Mouse (Mus musculus) heart, postnatal 0 days (tissue): ENCODE results near the gene Tfap4. TPM values are rescaled to one million over a fixed set of nuclear protein-coding genes. Genes with fewer than 3 reads are reported as not detected.

Experiments used
- ATAC-seq: fragments of 200-750 bp; cut with Nextera tagmentation; 2 replicates; pipeline ENCODE4 v1.8.0; 2017; ENCODE audit warnings: low read depth, moderate number of reproducible peaks, moderate library complexity; ENCODE audit not compliant: insufficient read depth
- DNase-seq: peaks from one replicate; pipeline ENCODE4 v3.0.0-alpha.2; 2016; ENCODE audit warnings: low spot score
- H3K27ac ChIP-seq: fragments of 300-500 bp; sonication (generic); 2 replicates; pipeline ENCODE4 v1.5.1; 2014; ENCODE audit warnings: low read depth, mild to moderate bottlenecking
- H3K27me3 ChIP-seq: fragments of 300-500 bp; sonication (generic); 2 replicates; pipeline ENCODE4 v1.6.1; 2014; ENCODE audit warnings: low read length, mixed read lengths; ENCODE audit not compliant: control insufficient read depth, insufficient read depth
- H3K36me3 ChIP-seq: fragments of 300-500 bp; sonication (generic); replicated peaks from 2 replicates; pipeline ENCODE4 v1.6.1; 2014; ENCODE audit warnings: low read length, mixed read lengths; ENCODE audit not compliant: control insufficient read depth, insufficient read depth
- H3K4me1 ChIP-seq: fragments of 300-500 bp; sonication (generic); 2 replicates; pipeline ENCODE4 v1.6.1; 2014; ENCODE audit warnings: antibody characterized with exemption; ENCODE audit not compliant: control insufficient read depth, insufficient read depth
- H3K4me2 ChIP-seq: fragments of 300-500 bp; sonication (generic); 2 replicates; pipeline ENCODE4 v1.6.1; 2014; ENCODE audit warnings: low read depth, mild to moderate bottlenecking, low read length, moderate library complexity
- H3K4me3 ChIP-seq: fragments of 300-500 bp; sonication (generic); 2 replicates; pipeline ENCODE4 v1.5.1; 2014; ENCODE audit warnings: low read depth, low read length
- H3K9ac ChIP-seq: fragments of 300-500 bp; sonication (generic); replicated peaks from 2 replicates; pipeline ENCODE4 v1.6.1; 2014; ENCODE audit warnings: low read depth, low read length, mixed read lengths
- H3K9me3 ChIP-seq: fragments of 300-500 bp; sonication (generic); replicated peaks from 2 replicates; pipeline ENCODE4 v1.6.1; 2016; ENCODE audit warnings: low read length; ENCODE audit not compliant: control insufficient read depth
- CTCF ChIP-seq: IDR thresholded peaks from 2 replicates; pipeline ENCODE4 v1.5.1; 2016; ENCODE audit warnings: antibody characterized with exemption, control low read depth, low read depth
- EP300 ChIP-seq: IDR thresholded peaks from 2 replicates; pipeline ENCODE4 v1.6.1; 2016; ENCODE audit warnings: antibody characterized with exemption, low read depth
- WGBS: fragments of 180-500 bp; shearing (Covaris S2); extraction: QIAGEN DNeasy Blood & Tissue Kit; methylation state at CpG from one replicate; pipeline ENCODE4 v1.1.7; 2014; 5-methylcytosine and 5-hydroxymethylcytosine counted together
- polyA plus RNA-seq: library from polyadenylated mRNA; unstranded; fragments of >200 nt; fragmentation: Nextera tagmentation; extraction: Ambion mirVana; gene quantifications from 2 replicates; pipeline ENCODE4 v1.2.1, GENCODE M21; 2015
- total RNA-seq: library from RNA; depleted of rRNA; stranded (reverse); fragments of >200 nt; gene quantifications from 2 replicates; pipeline ENCODE4 v1.2.3, GENCODE M21; 2014; ENCODE audit warnings: low replicate concordance

The Tfap4 gene
- total and polyA plus RNA-seq, 2 experiments from 2014 or later = 2.9 to 6.3 TPM

DNA sequence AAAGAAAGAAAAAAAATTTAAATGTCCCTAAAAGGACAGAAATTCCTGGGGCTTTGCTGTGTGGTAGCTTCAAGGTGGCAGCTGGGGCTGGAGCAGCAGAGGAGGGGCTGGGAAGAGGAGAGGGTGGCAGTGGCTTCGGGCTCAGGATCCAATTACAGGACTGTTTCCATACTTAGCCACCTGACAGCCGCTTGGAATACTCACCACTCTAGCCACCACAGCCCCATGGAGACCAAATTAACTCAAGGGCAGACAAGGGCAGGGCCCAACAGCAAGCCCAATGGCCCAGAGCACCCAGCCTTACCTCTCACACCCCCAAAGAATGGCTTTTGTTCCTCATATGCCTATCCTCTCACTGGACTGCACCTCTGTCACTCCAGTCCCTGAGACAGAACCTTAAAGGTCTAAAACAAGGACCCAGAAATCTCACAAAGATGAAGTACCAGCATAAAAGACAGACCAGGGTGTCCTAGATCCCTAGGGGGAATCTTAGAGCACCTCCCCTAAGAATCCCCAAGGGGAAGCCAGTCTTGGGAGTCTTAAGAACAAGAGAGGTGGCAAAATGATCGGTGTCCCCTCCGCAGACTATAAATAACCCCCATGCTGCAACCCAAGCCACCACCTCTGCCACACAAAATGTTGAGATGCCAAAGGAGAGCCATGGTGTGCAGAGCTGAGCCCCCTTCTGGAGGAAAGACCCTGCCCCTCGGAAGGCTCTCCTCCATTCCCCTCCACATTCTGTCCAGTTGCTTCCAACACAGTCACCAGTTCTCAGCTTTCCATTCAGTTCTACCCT, 37.7 kb downstream of the Tfap4 start:
- TF ChIP-seq CTCF (no peak), EP300 (no peak)
- peak; percentile 93 for ATAC-seq
- no peaks in the 10 kb centered on the region for H3K27me3 ChIP-seq
- H3K27ac ChIP-seq = peak overlapping the region; percentile 99
- H3K4me1 ChIP-seq = peaks cover 3% of the 10 kb centered on the region; the same call in 1 of the 2 replicates
- WGBS = 19% methylated on average over 5 of the region's 5 CpGs
- DNase-seq = peak; percentile 95
- H3K4me3 ChIP-seq = peak overlapping the region; percentile 69
- peak overlapping the region; percentile 92 for H3K9ac ChIP-seq
- no peaks in the 10 kb centered on the region for H3K9me3 ChIP-seq
- H3K4me2 ChIP-seq = peak overlapping the region; percentile 70
- no peaks in the 10 kb centered on the region for H3K36me3 ChIP-seq

DNA sequence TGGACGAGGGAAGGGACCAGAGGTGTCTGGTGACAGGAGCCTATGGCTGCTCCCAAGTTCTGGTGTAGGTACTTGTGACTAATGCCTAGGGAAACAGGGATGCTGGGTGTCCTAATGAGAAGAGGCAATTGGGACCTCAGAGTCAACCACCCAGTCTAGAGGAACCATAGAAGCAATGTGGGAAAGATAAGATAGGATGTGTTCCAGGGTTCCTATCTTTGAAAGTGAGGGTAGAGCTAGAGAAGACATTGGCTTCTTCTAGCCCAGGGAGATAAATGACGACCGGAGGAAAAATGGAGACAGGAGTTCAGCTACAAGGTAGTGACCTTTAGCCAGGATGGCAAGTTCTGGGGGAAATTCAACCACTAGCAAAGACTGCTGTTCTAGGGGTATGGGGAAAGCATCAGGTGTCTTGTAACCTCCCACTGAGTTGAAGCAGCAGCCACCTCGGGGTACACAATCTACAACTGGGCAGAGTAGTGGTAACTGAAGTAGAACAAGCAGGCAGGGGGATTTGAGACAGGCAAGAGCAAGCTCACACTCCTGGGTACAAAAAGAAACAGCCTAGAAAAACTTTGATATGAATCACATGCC, 38.5 kb downstream of the Tfap4 start:
- WGBS = 29% methylated on average over 4 of the region's 4 CpGs
- Histone ChIP-seq H3K4me2 (peak overlapping the region; percentile 70), H3K4me3 (peak overlapping the region; percentile 69), H3K27me3 (no peaks in the 10 kb centered on the region), H3K9me3 (no peaks in the 10 kb centered on the region), H3K4me1 (peaks cover 6% of the 10 kb centered on the region; the same call in 1 of the 2 replicates), H3K36me3 (no peaks in the 10 kb centered on the region), H3K27ac (peak overlapping the region; percentile 99), H3K9ac (peak overlapping the region; percentile 92)
- ATAC-seq (no peak), DNase-seq (no peak)
- TF ChIP-seq CTCF = no peak
- TF ChIP-seq EP300 = no peak

DNA sequence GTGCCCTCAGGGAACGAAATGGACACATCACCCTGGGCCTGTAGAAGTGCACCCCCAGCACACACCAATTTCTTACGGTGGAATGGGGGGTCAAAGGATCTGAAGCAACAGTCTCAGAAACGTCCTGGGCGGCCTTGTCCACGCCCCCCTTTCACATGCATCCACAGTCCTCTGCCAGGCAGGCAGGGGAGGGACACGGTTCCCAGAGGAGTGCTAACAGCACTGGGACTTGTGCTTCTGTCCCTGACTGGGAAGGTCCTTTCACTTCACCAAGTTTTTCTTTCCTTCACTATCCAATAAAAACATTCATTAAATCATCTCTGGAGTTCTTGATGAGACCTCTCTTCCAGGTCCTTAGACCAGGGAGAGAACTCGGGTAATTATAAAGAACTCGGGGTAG, 39.0 kb downstream of the Tfap4 start:
- no peaks in the 10 kb centered on the region for H3K9me3 ChIP-seq
- 31% methylated on average over 8 of the region's 8 CpGs for WGBS
- no peaks in the 10 kb centered on the region for H3K27me3 ChIP-seq
- peak overlapping the region; percentile 70 for H3K4me2 ChIP-seq
- TF ChIP-seq CTCF = no peak
- TF ChIP-seq EP300 = no peak
- H3K27ac ChIP-seq = peak overlapping the region; percentile 99
- ATAC-seq (0 out of 2 replicates have a peak, but pooled peaks have one; percentile 15), DNase-seq (peak; percentile 66)
- peaks cover 6% of the 10 kb centered on the region; the same call in 1 of the 2 replicates for H3K4me1 ChIP-seq
- H3K4me3 ChIP-seq = peak overlapping the region; percentile 69
- peak overlapping the region; percentile 92 for H3K9ac ChIP-seq
- no peaks in the 10 kb centered on the region for H3K36me3 ChIP-seq

DNA sequence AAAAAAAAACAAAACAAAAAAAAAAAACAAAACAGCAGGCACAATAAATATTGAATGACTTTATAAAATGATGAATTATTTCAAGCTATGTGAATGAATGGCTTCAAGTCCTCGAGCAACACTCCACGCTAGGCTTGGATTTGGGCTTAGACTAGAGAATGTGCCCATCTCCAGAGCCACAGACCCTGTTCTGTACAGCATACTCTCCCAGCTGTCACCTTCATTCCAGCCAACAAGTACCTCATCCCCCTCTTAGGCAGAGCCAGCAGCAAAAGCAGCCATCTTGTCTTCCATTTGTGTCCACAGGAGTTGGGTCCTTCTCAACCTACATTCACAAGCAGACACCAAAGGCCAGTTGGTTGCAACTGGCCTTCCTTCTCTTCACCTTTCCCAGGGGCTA, 39.8 kb downstream of the Tfap4 start:
- 72% methylated on average over 2 of the region's 2 CpGs for WGBS
- H3K4me1 ChIP-seq = peaks cover 13% of the 10 kb centered on the region

DNA sequence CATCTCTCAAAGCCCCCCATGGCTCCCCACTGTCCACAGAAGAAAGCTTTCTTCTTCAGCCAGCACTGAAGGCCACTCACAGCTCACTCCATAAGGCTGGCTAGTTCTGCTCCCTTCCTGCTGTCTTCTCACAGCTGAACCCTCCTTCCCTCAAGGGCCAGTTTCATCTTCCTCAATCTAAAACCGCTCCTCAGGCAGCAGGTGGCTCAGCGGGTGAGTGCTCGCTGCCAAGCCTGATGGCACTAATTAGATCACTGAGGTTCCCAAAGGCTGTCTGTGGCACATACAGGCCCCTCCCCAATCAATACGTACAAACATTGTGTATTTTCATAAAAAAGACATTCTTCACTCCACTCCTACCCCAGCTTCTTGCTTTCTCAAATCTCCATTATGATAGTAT, 40.5 kb downstream of the Tfap4 start:
- no peaks in the 10 kb centered on the region for H3K9me3 ChIP-seq
- H3K4me1 ChIP-seq = peaks cover 19% of the 10 kb centered on the region
- peak overlapping the region; percentile 57 for H3K27ac ChIP-seq
- WGBS = 36% methylated on average over 4 of the region's 4 CpGs
- H3K4me2 ChIP-seq = peak overlapping the region; percentile 70
- H3K4me3 ChIP-seq = peak overlapping the region; percentile 7
- no peak for DNase-seq
- TF ChIP-seq EP300 (no peak), CTCF (no peak)
- no peaks in the 10 kb centered on the region for H3K36me3 ChIP-seq
- peak overlapping the region; percentile 23; the same call in 1 of the 2 replicates for H3K9ac ChIP-seq
- no peaks in the 10 kb centered on the region for H3K27me3 ChIP-seq
- ATAC-seq = no peak

More for the DNA sequence above, 39.8 kb downstream of the Tfap4 start:
- ATAC-seq = no peak
- Histone ChIP-seq H3K4me2 (peak overlapping the region; percentile 70), H3K27ac (peak overlapping the region; percentile 99), H3K9me3 (no peaks in the 10 kb centered on the region), H3K36me3 (no peaks in the 10 kb centered on the region), H3K27me3 (no peaks in the 10 kb centered on the region), H3K9ac (peak overlapping the region; percentile 92), H3K4me3 (peak overlapping the region; percentile 69)
- TF ChIP-seq CTCF (no peak), EP300 (no peak)
- no peak for DNase-seq
